Mouse (Mus musculus) heart, postnatal 0 days (tissue): ENCODE results near the gene Lmcd1. TPM values are rescaled to one million over a fixed set of nuclear protein-coding genes. Genes with fewer than 3 reads are reported as not detected.
A peak's percentile ranks its signal among the peaks of the same experiment; 100 is the strongest.

Experiments
- ATAC-seq: fragments of 200-750 bp; cut with Nextera tagmentation; 2 replicates; pipeline ENCODE4 v1.8.0; 2017; ENCODE audit warnings: low read depth, moderate number of reproducible peaks, moderate library complexity; ENCODE audit not compliant: insufficient read depth
- DNase-seq: peaks from one replicate; pipeline ENCODE4 v3.0.0-alpha.2; 2016; ENCODE audit warnings: low spot score
- H3K27ac ChIP-seq: fragments of 300-500 bp; sonication (generic); 2 replicates; pipeline ENCODE4 v1.5.1; 2014; ENCODE audit warnings: low read depth, mild to moderate bottlenecking
- H3K27me3 ChIP-seq: fragments of 300-500 bp; sonication (generic); 2 replicates; pipeline ENCODE4 v1.6.1; 2014; ENCODE audit warnings: low read length, mixed read lengths; ENCODE audit not compliant: control insufficient read depth, insufficient read depth
- H3K36me3 ChIP-seq: fragments of 300-500 bp; sonication (generic); replicated peaks from 2 replicates; pipeline ENCODE4 v1.6.1; 2014; ENCODE audit warnings: low read length, mixed read lengths; ENCODE audit not compliant: control insufficient read depth, insufficient read depth
- H3K4me1 ChIP-seq: fragments of 300-500 bp; sonication (generic); 2 replicates; pipeline ENCODE4 v1.6.1; 2014; ENCODE audit warnings: antibody characterized with exemption; ENCODE audit not compliant: control insufficient read depth, insufficient read depth
- H3K4me2 ChIP-seq: fragments of 300-500 bp; sonication (generic); 2 replicates; pipeline ENCODE4 v1.6.1; 2014; ENCODE audit warnings: low read depth, mild to moderate bottlenecking, low read length, moderate library complexity
- H3K4me3 ChIP-seq: fragments of 300-500 bp; sonication (generic); 2 replicates; pipeline ENCODE4 v1.5.1; 2014; ENCODE audit warnings: low read depth, low read length
- H3K9ac ChIP-seq: fragments of 300-500 bp; sonication (generic); replicated peaks from 2 replicates; pipeline ENCODE4 v1.6.1; 2014; ENCODE audit warnings: low read depth, low read length, mixed read lengths
- H3K9me3 ChIP-seq: fragments of 300-500 bp; sonication (generic); replicated peaks from 2 replicates; pipeline ENCODE4 v1.6.1; 2016; ENCODE audit warnings: low read length; ENCODE audit not compliant: control insufficient read depth
- CTCF ChIP-seq: IDR thresholded peaks from 2 replicates; pipeline ENCODE4 v1.5.1; 2016; ENCODE audit warnings: antibody characterized with exemption, control low read depth, low read depth
- EP300 ChIP-seq: IDR thresholded peaks from 2 replicates; pipeline ENCODE4 v1.6.1; 2016; ENCODE audit warnings: antibody characterized with exemption, low read depth
- WGBS: fragments of 180-500 bp; shearing (Covaris S2); extraction: QIAGEN DNeasy Blood & Tissue Kit; methylation state at CpG from one replicate; pipeline ENCODE4 v1.1.7; 2014; 5-methylcytosine and 5-hydroxymethylcytosine counted together
- polyA plus RNA-seq: library from polyadenylated mRNA; unstranded; fragments of >200 nt; fragmentation: Nextera tagmentation; extraction: Ambion mirVana; gene quantifications from 2 replicates; pipeline ENCODE4 v1.2.1, GENCODE M21; 2015
- total RNA-seq: library from RNA; depleted of rRNA; stranded (reverse); fragments of >200 nt; gene quantifications from 2 replicates; pipeline ENCODE4 v1.2.3, GENCODE M21; 2014; ENCODE audit warnings: low replicate concordance; rRNA removed

Gene Lmcd1
- total RNA-seq (62.4 and 86.9 TPM in 2 replicates), polyA plus RNA-seq (34.8 and 35.2 TPM in 2 replicates)

GRCm38 (mm10) chr6:112273501-112274205, at the start of gene Lmcd1:
Lmcd1 (plus strand) TSS chr6:112273758.
- H3K4me2 ChIP-seq: peak within 1 kb of the TSS; percentile 84
- TF ChIP-seq CTCF (peak; percentile 64), EP300 (peak; percentile 89)
- peak within 1 kb of the TSS; percentile 52 for H3K4me3 ChIP-seq
- under 1% methylated on average over 21 of the region's 21 CpGs for WGBS
- DNase-seq (peak; percentile 96), ATAC-seq (peak; percentile 96)
- no peaks in the 10 kb centered on the region for H3K36me3 ChIP-seq
- no peaks in the 10 kb centered on the region for H3K27me3 ChIP-seq
- peak within 1 kb of the TSS; percentile 96 for H3K27ac ChIP-seq
- H3K9me3 ChIP-seq: no peaks in the 10 kb centered on the region
- H3K9ac ChIP-seq: peak within 1 kb of the TSS; percentile 57
- H3K4me1 ChIP-seq: peaks cover 20% of the 10 kb centered on the region

- no peaks in the 10 kb centered on the region for H3K27me3 ChIP-seq
- H3K27ac ChIP-seq: no peak overlapping the region
- 57% methylated on average over 13 of the region's 13 CpGs for WGBS
Observed at GRCm38 (mm10) chr6:112223877-112224632, 49.5 kb upstream of the Lmcd1 start.

GRCm38 (mm10) chr6:112236775-112237174, 36.8 kb upstream of the Lmcd1 start:
- 84% methylated on average over 1 of the region's 1 CpGs for WGBS
- TF ChIP-seq CTCF (no peak), EP300 (no peak)
- ATAC-seq: no peak
- Histone ChIP-seq H3K27ac (no peak overlapping the region), H3K9me3 (0 out of 2 replicates have a peak, but pooled peaks cover 3% of the 10 kb centered on the region), H3K4me3 (no peak overlapping the region), H3K27me3 (no peaks in the 10 kb centered on the region), H3K4me2 (no peak overlapping the region), H3K4me1 (no peaks in the 10 kb centered on the region), H3K9ac (no peak overlapping the region), H3K36me3 (no peaks in the 10 kb centered on the region)
- no peak for DNase-seq

More at GRCm38 (mm10) chr6:112223877-112224632, 49.5 kb upstream of the Lmcd1 start:
- ATAC-seq (no peak), DNase-seq (no peak)
- Histone ChIP-seq H3K4me1 (no peaks in the 10 kb centered on the region), H3K9ac (no peak overlapping the region), H3K4me2 (no peak overlapping the region), H3K9me3 (no peaks in the 10 kb centered on the region), H3K36me3 (no peaks in the 10 kb centered on the region), H3K4me3 (no peak overlapping the region)
- TF ChIP-seq CTCF: no peak
- no peak for TF ChIP-seq EP300

GRCm38 (mm10) chr6:112242216-112242615, 31.3 kb upstream of the Lmcd1 start:
- ATAC-seq (no peak), DNase-seq (no peak)
- H3K27me3 ChIP-seq: no peaks in the 10 kb centered on the region
- no peak overlapping the region for H3K4me2 ChIP-seq
- H3K4me3 ChIP-seq: no peak overlapping the region
- WGBS: 73% methylated on average over 2 of the region's 2 CpGs
- peaks cover 10% of the 10 kb centered on the region for H3K4me1 ChIP-seq
- no peak overlapping the region for H3K9ac ChIP-seq
- no peaks in the 10 kb centered on the region for H3K36me3 ChIP-seq
- no peak overlapping the region for H3K27ac ChIP-seq
- TF ChIP-seq CTCF (no peak), EP300 (no peak)
- H3K9me3 ChIP-seq: no peaks in the 10 kb centered on the region

- H3K27ac ChIP-seq: peak overlapping the region; percentile 70
- DNase-seq (peak; percentile 75), ATAC-seq (peak; percentile 88)
- no peaks in the 10 kb centered on the region for H3K9me3 ChIP-seq
- H3K4me2 ChIP-seq: no peak overlapping the region
- H3K4me3 ChIP-seq: no peak overlapping the region
- peaks cover 10% of the 10 kb centered on the region for H3K4me1 ChIP-seq
- no peaks in the 10 kb centered on the region for H3K27me3 ChIP-seq
- WGBS: 12% methylated on average over 4 of the region's 4 CpGs
- no peak for TF ChIP-seq EP300
- TF ChIP-seq CTCF: no peak
- H3K9ac ChIP-seq: no peak overlapping the region
- H3K36me3 ChIP-seq: no peaks in the 10 kb centered on the region
Observed at GRCm38 (mm10) chr6:112245639-112246038, 27.9 kb upstream of the Lmcd1 start.
